Mouse (Mus musculus): ENCODE measurements around the gene Ssh1. TPM values are rescaled to one million over a fixed set of nuclear protein-coding genes. Genes with fewer than 3 reads are reported as not detected.

Ssh1 gene
- total and polyA plus RNA-seq, 3 experiments: 3.0 to 8.2 (median 8.1) TPM

DNA sequence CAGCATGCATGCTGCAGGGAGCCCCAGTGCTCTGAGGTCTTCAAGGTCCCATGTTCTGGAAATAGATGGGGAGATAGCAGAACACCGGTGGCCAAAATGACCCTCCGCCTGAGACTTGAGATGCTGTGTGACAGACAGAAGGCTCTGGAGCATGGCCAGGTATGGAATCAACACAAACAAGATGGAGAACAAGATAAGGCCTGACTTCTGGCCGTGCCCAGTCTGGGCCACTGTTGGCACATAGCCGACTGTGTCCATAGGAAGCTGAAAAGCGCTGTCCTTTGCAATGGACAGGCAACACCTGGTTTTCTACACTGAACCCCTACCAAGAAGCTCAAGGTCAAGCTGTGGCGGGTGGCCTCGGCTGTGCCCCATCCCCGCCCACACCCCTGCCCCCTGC is 19.9 kb downstream of the Ssh1 start:
- Histone ChIP-seq H3K27me3 (replicated peaks) (no peaks in the 10 kb centered on the region), H3K4me1 (ENCODE audit: control insufficient read depth in 1 of 2, insufficient read depth in 2 of 2) (peaks cover 15 to 54% of the 10 kb centered on the region in 2 experiments), H3K27ac (ENCODE audit: insufficient read depth, low read depth) (no peak overlapping the region), H3K9me3 (replicated peaks; ENCODE audit: low read length) (no peaks in the 10 kb centered on the region), H3K4me3 (replicated peaks in 1 of 3; ENCODE audit: low read depth in 2 of 3, low read length in 2 of 3, poor library complexity in 1 of 3) (no peak overlapping the region), H3K79me2 (replicated peaks; ENCODE audit: control insufficient read depth, extremely low read depth, insufficient read depth, poor library complexity, severe bottlenecking) (no peaks in the 10 kb centered on the region), H3K4me2 (ENCODE audit: insufficient read depth, low read depth, poor library complexity, severe bottlenecking) (no peak overlapping the region), H3K9ac (ENCODE audit: insufficient read depth, low read depth) (no peak overlapping the region), H3K36me3 (replicated peaks in 1 of 2; ENCODE audit: control insufficient read depth in 1 of 2, insufficient read depth in 1 of 2, low read length in 1 of 2) (peaks cover 24 to 75% of the 10 kb centered on the region in 2 experiments)
- dilution Hi-C loops (cut with MboI; ENCODE audit: extremely low pct_ligation_motif_present, extremely low pct_unique_long_range_greater_than_20kb, low sequenced_read_pairs) (no loop called here), in situ Hi-C loops (cut with MboI; ENCODE audit: low pct_ligation_motif_present, low pct_unique_long_range_greater_than_20kb, low sequenced_read_pairs) (loop anchor here (10.0 kb wide), 1 partner anchor 151 kb away; the partner anchor contains the start of gene Alkbh2)
- DNase-seq (ENCODE audit: extremely low read depth): no peak
- TF ChIP-seq CHD1 (IDR thresholded peaks at IDR 0.05; ENCODE audit: low read depth, low read length): no peak
- TF ChIP-seq HCFC1 (IDR thresholded peaks at IDR 0.05; ENCODE audit: low read depth, low read length): no peak
- no peak for TF ChIP-seq ZC3H11A (IDR thresholded peaks at IDR 0.05; ENCODE audit: low read depth, low read length)
- TF ChIP-seq SIN3A (IDR thresholded peaks at IDR 0.05; ENCODE audit: low read length): no peak
- TF ChIP-seq NRF1 (IDR thresholded peaks at IDR 0.05; ENCODE audit: low read depth, low read length): no peak
- TF ChIP-seq RAD21 (IDR thresholded peaks at IDR 0.05; ENCODE audit: low read depth, low read length): no peak
- no peak for TF ChIP-seq MAZ (IDR thresholded peaks at IDR 0.05; ENCODE audit: low read depth, low read length)
- no peak for TF ChIP-seq BHLHE40 (IDR thresholded peaks at IDR 0.05; ENCODE audit: low read depth, low read length)
- no peak for TF ChIP-seq USF2 (conservative IDR thresholded peaks at IDR 0.05; ENCODE audit: low read depth, low read length)
- no peak for TF ChIP-seq TCF12 (IDR thresholded peaks at IDR 0.05; ENCODE audit: low read depth, low read length)

DNA sequence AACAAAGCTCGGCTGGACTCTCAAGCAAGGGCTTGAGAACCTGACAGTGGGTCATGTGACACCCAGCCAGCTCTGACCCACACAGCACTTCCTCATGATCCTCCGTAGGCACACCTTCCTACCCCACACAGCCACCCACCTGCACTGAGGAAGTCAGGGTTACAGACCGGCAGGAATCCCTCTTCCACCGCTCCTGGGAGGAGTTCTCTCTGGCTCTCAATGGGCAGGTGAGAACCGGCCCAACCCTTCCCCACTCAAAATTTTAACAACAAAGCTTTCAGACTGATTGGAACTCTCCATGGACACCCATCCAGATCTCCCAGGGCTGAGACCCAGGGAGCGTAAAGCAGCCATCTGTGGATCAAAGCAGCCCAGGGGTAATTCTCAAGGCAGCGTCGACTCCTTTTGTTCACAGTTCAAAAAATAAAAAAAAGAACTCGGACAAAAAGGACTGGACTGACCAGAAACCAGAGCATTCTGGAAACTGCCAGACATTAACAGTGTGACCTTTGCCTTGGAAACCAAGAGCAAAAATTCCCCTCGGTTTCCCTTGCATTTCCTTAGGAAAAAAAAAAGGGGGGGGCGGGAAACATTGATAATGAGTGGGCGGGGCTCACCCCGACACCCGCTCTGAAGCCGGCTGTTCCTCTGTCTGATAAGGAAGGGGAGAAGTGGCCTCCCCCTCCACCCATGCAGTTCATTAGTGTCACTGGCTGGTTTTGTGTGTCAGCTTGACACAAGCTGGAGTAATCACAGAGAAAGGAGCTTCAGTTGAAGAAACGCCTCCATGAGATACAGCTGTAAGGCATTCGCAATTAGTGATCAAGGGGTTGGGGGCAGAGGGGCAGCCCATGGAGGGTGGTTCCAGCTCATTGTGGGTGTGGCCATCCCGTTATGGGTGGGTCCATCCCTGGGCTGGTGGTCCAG is 20.8 kb downstream of the Ssh1 start:
- in situ Hi-C loops (cut with MboI; ENCODE audit: low pct_ligation_motif_present, low pct_unique_long_range_greater_than_20kb, low sequenced_read_pairs): loop anchor here (10.0 kb wide), 1 partner anchor 152 kb away; the partner anchor contains the start of gene Alkbh2
- peaks cover 25 to 75% of the 10 kb centered on the region in 2 experiments for H3K36me3 ChIP-seq (replicated peaks in 1 of 2; ENCODE audit: control insufficient read depth in 1 of 2, insufficient read depth in 1 of 2, low read length in 1 of 2)
- H3K27me3 ChIP-seq (replicated peaks): no peaks in the 10 kb centered on the region
- TF ChIP-seq USF1 (IDR thresholded peaks at IDR 0.05; ENCODE audit: low read depth, low read length) (0 out of 2 replicates have a peak, but pooled peaks have one; percentile 15), USF2 (conservative IDR thresholded peaks at IDR 0.05; ENCODE audit: low read depth, low read length) (0 out of 2 replicates have a peak, but pooled peaks have one; percentile 26), ELF1 (IDR thresholded peaks at IDR 0.05; ENCODE audit: low read depth, low read length) (no peak), RAD21 (IDR thresholded peaks at IDR 0.05; ENCODE audit: low read depth, low read length) (no peak), CHD1 (IDR thresholded peaks at IDR 0.05; ENCODE audit: low read depth, low read length) (no peak)
- H3K9me3 ChIP-seq (replicated peaks; ENCODE audit: low read length): no peaks in the 10 kb centered on the region
- no peak overlapping the region for H3K9ac ChIP-seq (ENCODE audit: insufficient read depth, low read depth)
- dilution Hi-C loops (cut with MboI; ENCODE audit: extremely low pct_ligation_motif_present, extremely low pct_unique_long_range_greater_than_20kb, low sequenced_read_pairs): no loop called here
- no peak for DNase-seq (ENCODE audit: extremely low read depth)
- peaks cover 15 to 54% of the 10 kb centered on the region in 2 experiments for H3K4me1 ChIP-seq (ENCODE audit: control insufficient read depth in 1 of 2, insufficient read depth in 2 of 2)
- H3K27ac ChIP-seq (ENCODE audit: insufficient read depth, low read depth): no peak overlapping the region
- no peaks in the 10 kb centered on the region for H3K79me2 ChIP-seq (replicated peaks; ENCODE audit: control insufficient read depth, extremely low read depth, insufficient read depth, poor library complexity, severe bottlenecking)
- no peak overlapping the region for H3K4me2 ChIP-seq (ENCODE audit: insufficient read depth, low read depth, poor library complexity, severe bottlenecking)
- H3K4me3 ChIP-seq (replicated peaks in 1 of 3; ENCODE audit: low read depth in 2 of 3, low read length in 2 of 3, poor library complexity in 1 of 3): no peak overlapping the region

All from CH12.LX (cell line).